Mouse (Mus musculus) lung, embryonic 14.5 days (tissue): ENCODE measurements around the gene Slc25a17. TPM values are rescaled to one million over a fixed set of nuclear protein-coding genes. Genes with fewer than 3 reads are reported as not detected.

Experiments used
- ATAC-seq: fragments of 200-750 bp; cut with Nextera tagmentation; 2 replicates; pipeline ENCODE4 v1.8.0; 2017; ENCODE audit warnings: mild to moderate bottlenecking, moderate TSS enrichment, moderate library complexity; ENCODE audit not compliant: insufficient read depth
- DNase-seq: peaks from one replicate; pipeline ENCODE4 v3.0.0-alpha.2; 2015
- H3K27ac ChIP-seq: fragments of 300-500 bp; sonication (generic); 2 replicates; pipeline ENCODE4 v1.5.1; 2014; ENCODE audit warnings: low read depth, mild to moderate bottlenecking, moderate library complexity
- H3K27me3 ChIP-seq: fragments of 300-500 bp; sonication (generic); 2 replicates; pipeline ENCODE4 v1.6.1; 2014; ENCODE audit warnings: low read length, control low read depth; ENCODE audit not compliant: insufficient read depth
- H3K36me3 ChIP-seq: fragments of 300-500 bp; sonication (generic); 2 replicates; pipeline ENCODE4 v1.6.1; 2014; ENCODE audit warnings: control low read depth; ENCODE audit not compliant: insufficient read depth
- H3K4me1 ChIP-seq: fragments of 300-500 bp; sonication (generic); 2 replicates; pipeline ENCODE4 v1.6.1; 2014; ENCODE audit warnings: antibody characterized with exemption, control low read depth; ENCODE audit not compliant: insufficient read depth
- H3K4me2 ChIP-seq: fragments of 300-500 bp; sonication (generic); 2 replicates; pipeline ENCODE4 v1.6.1; 2014; ENCODE audit warnings: mild to moderate bottlenecking
- H3K4me3 ChIP-seq: fragments of 300-500 bp; sonication (generic); 2 replicates; pipeline ENCODE4 v1.5.1; 2014; ENCODE audit warnings: low read depth, low read length
- H3K9ac ChIP-seq: fragments of 300-500 bp; sonication (generic); 2 replicates; pipeline ENCODE4 v1.6.1; 2014
- H3K9me3 ChIP-seq: fragments of 300-500 bp; sonication (generic); 2 replicates; pipeline ENCODE4 v1.6.1; 2016; ENCODE audit warnings: low read depth, low read length, control low read depth
- CTCF ChIP-seq: IDR thresholded peaks from 2 replicates; pipeline ENCODE4 v1.5.1; 2016; ENCODE audit warnings: antibody characterized with exemption, low read depth
- WGBS: fragments of 180-500 bp; shearing (Covaris S2); extraction: QIAGEN DNeasy Blood & Tissue Kit; methylation state at CpG from one replicate; pipeline ENCODE4 v1.1.7; 2014; 5-methylcytosine and 5-hydroxymethylcytosine counted together
- polyA plus RNA-seq: library from polyadenylated mRNA; unstranded; fragments of >200 nt; fragmentation: Nextera tagmentation; extraction: Ambion mirVana; gene quantifications from 2 replicates; pipeline ENCODE4 v1.2.1, GENCODE M21; 2014

Slc25a17 gene
- polyA plus RNA-seq, 1 experiment from 2014 or later: 109 TPM

DNA sequence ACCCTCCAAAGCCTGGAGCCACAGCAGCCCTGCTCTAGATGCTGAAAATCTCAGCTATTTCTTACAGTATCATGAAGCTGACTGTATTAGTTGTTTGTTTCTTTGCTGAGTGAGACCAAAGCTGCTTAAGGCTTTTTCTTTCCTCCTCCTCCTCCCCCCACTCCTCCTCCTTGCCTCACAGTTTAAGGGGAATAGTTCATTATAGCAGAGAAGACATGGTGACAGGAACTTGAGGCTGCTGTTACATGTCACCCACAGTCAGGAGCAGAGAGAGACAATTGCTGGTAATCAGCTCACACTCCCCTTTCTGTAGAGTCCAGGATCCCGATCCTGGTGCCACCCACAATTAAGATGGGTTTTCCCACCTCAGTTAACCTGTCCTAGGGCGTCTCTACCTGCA, 87.3 kb downstream of the Slc25a17 start:
- 37% methylated on average over 2 of the region's 2 CpGs for WGBS
- ATAC-seq (peak; percentile 83), DNase-seq (peak; percentile 86)
- Histone ChIP-seq H3K9ac (no peak overlapping the region), H3K27ac (peak overlapping the region; percentile 84), H3K27me3 (no peaks in the 10 kb centered on the region), H3K36me3 (no peaks in the 10 kb centered on the region), H3K9me3 (no peaks in the 10 kb centered on the region), H3K4me1 (peaks cover 13% of the 10 kb centered on the region; the same call in 1 of the 2 replicates), H3K4me2 (no peak overlapping the region; the same call in 1 of the 2 replicates), H3K4me3 (no peak overlapping the region)
- TF ChIP-seq CTCF: no peak

GRCm38 (mm10) chr15:81272305-81273053, 88.1 kb downstream of the Slc25a17 start:
- WGBS: 7% methylated on average over 13 of the region's 13 CpGs
- DNase-seq (peak; percentile 83), ATAC-seq (peak; percentile 82)
- Histone ChIP-seq H3K27me3 (no peaks in the 10 kb centered on the region), H3K36me3 (no peaks in the 10 kb centered on the region), H3K9ac (no peak overlapping the region), H3K27ac (peak overlapping the region; percentile 84), H3K9me3 (no peaks in the 10 kb centered on the region), H3K4me3 (no peak overlapping the region), H3K4me2 (peak overlapping the region; percentile 41), H3K4me1 (peaks cover 13% of the 10 kb centered on the region; the same call in 1 of the 2 replicates)
- no peak for TF ChIP-seq CTCF

Other genes starting within 250 kb of the Slc25a17 start
- 26.3 and 28.9 TPM in 2 replicates for gene Mrtfa, start 170.1 kb downstream of the Slc25a17 start, polyA plus RNA-seq
- 0.42 and 0.46 TPM in 2 replicates for gene Mchr1, start 125.3 kb downstream of the Slc25a17 start, polyA plus RNA-seq
- gene St13, start 39.3 kb upstream of the Slc25a17 start, polyA plus RNA-seq: 132 and 145 TPM in 2 replicates
- 8.6 and 9.6 TPM in 2 replicates for gene Xpnpep3, start 39.3 kb upstream of the Slc25a17 start, polyA plus RNA-seq
- gene Dnajb7, start 47.5 kb upstream of the Slc25a17 start, polyA plus RNA-seq: 1.4 and 2.2 TPM in 2 replicates
- gene Rbx1, start 105.5 kb upstream of the Slc25a17 start, polyA plus RNA-seq: 539 and 550 TPM in 2 replicates
- gene Ep300, start 224.5 kb upstream of the Slc25a17 start, polyA plus RNA-seq: 22.6 and 25.0 TPM in 2 replicates